Mouse (Mus musculus) left cerebral cortex, postnatal 10 days (tissue): ENCODE results near the gene Gm9844. TPM values are rescaled to one million over a fixed set of nuclear protein-coding genes. Genes with fewer than 3 reads are reported as not detected.
"Not testable (repeated sequence)": the region's sequence is repeated elsewhere in the genome, so short reads cannot be mapped to it uniquely, and the experiment has no call there.

Experiments used
- DNase-seq, 2 experiments: peaks; one replicate each; pipeline ENCODE4 v3.0.0; 2021 to 2022; ENCODE audit warnings: low spot score in 2 of 2, mixed read lengths in 1 of 2; ENCODE audit errors: extremely low spot score in 1 of 2
- intact Hi-C: fragments of 180-260 bp; cut with DNase I; formaldehyde crosslinking; loops from one replicate; pipeline ENCODE4 v1.15.1; 2025
- total RNA-seq, 2 experiments: library from RNA; stranded (reverse); gene quantifications; 2 replicates each; pipeline ENCODE4 v1.2.3; 2021

Gene Gm9844
- total RNA-seq, 2 experiments from 2014 or later = 3.8 TPM; not detected in 1

- intact Hi-C loops = loop anchor here (2.0 kb wide), 1 partner anchor 73 kb away; no protein-coding TSS in a partner anchor
- DNase-seq = no peak
Observed at GRCm38 (mm10) chr7:24891241-24892124, 29.5 kb downstream of the Gm9844 start.

GRCm38 (mm10) chr7:24892125-24892583, 30.1 kb downstream of the Gm9844 start:
- intact Hi-C loops = no loop called here
- no peak for DNase-seq

GRCm38 (mm10) chr7:24895749-24896148, 33.7 kb downstream of the Gm9844 start:
- intact Hi-C loops, DNase-seq: not testable (repeated sequence)

GRCm38 (mm10) chr7:24896269-24896668, 34.3 kb downstream of the Gm9844 start:
- intact Hi-C loops = no loop called here
- DNase-seq = no peak

- intact Hi-C loops = no loop called here
- no peak for DNase-seq
Observed at GRCm38 (mm10) chr7:24897224-24897623, 35.2 kb downstream of the Gm9844 start, which contains the start of gene Cd79a. Gene Cd79a (plus strand): TSS chr7:24897381.

GRCm38 (mm10) chr7:24897959-24898358, 35.9 kb downstream of the Gm9844 start:
- DNase-seq = no peak
- intact Hi-C loops = no loop called here

GRCm38 (mm10) chr7:24901114-24901513, 39.1 kb downstream of the Gm9844 start:
- intact Hi-C loops = loop anchor here (5.0 kb wide), 1 partner anchor 66 kb away; no protein-coding TSS in a partner anchor
- no peak for DNase-seq

GRCm38 (mm10) chr7:24901842-24902241, 39.8 kb downstream of the Gm9844 start:
- DNase-seq = no peak
- intact Hi-C loops = loop anchor here (5.0 kb wide), 1 partner anchor 65 kb away; no protein-coding TSS in a partner anchor

- no peak for DNase-seq
- intact Hi-C loops = loop anchor here (5.0 kb wide), 1 partner anchor 65 kb away; no protein-coding TSS in a partner anchor
Observed at GRCm38 (mm10) chr7:24902264-24902629, 40.2 kb downstream of the Gm9844 start.

- intact Hi-C loops = loop anchor here (5.0 kb wide), 1 partner anchor 64 kb away; no protein-coding TSS in a partner anchor
- peak in 1 of 2 experiments; percentile 85 for DNase-seq
Observed at GRCm38 (mm10) chr7:24902630-24903443, 40.8 kb downstream of the Gm9844 start, which contains the start of gene Arhgef1. Gene Arhgef1 (plus strand): TSS chr7:24902912.

- intact Hi-C loops = loop anchor here (5.0 kb wide), 1 partner anchor 64 kb away; no protein-coding TSS in a partner anchor
Observed at GRCm38 (mm10) chr7:24903444-24903825, 41.4 kb downstream of the Gm9844 start.

GRCm38 (mm10) chr7:24904070-24904483, 42.1 kb downstream of the Gm9844 start:
- DNase-seq = peak; percentile 95 to 98
- intact Hi-C loops = loop anchor here (5.0 kb wide), 1 partner anchor 63 kb away; no protein-coding TSS in a partner anchor

More at GRCm38 (mm10) chr7:24903444-24903825, 41.4 kb downstream of the Gm9844 start:
- DNase-seq = no peak

GRCm38 (mm10) chr7:24904936-24905335, 42.9 kb downstream of the Gm9844 start:
- peak in 1 of 2 experiments; percentile 65 for DNase-seq
- intact Hi-C loops = loop anchor here (5.0 kb wide), 1 partner anchor 62 kb away; no protein-coding TSS in a partner anchor

- intact Hi-C loops = no loop called here
- DNase-seq = no peak
Observed at GRCm38 (mm10) chr7:24906551-24906950, 44.5 kb downstream of the Gm9844 start.

- DNase-seq = peak in 1 of 2 experiments; percentile 43
- intact Hi-C loops = no loop called here
Observed at GRCm38 (mm10) chr7:24907211-24907748, 45.3 kb downstream of the Gm9844 start.
